Mouse (Mus musculus) gastrocnemius, postnatal 10 days (tissue): Measurements from ENCODE around the gene Arhgef2. TPM values are rescaled to one million over a fixed set of nuclear protein-coding genes. Genes with fewer than 3 reads are reported as not detected.
A peak's percentile ranks its signal among the peaks of the same experiment; 100 is the strongest.

Experiments
- DNase-seq: peaks from one replicate; pipeline ENCODE4 v3.0.0; 2021; ENCODE audit warnings: mixed read lengths
- total RNA-seq, 2 experiments: library from RNA; stranded (reverse); gene quantifications; 2 replicates each; pipeline ENCODE4 v1.2.3; 2021

Arhgef2 gene
- total RNA-seq, 2 experiments from 2014 or later, result 58.2 to 97.6 TPM

DNA sequence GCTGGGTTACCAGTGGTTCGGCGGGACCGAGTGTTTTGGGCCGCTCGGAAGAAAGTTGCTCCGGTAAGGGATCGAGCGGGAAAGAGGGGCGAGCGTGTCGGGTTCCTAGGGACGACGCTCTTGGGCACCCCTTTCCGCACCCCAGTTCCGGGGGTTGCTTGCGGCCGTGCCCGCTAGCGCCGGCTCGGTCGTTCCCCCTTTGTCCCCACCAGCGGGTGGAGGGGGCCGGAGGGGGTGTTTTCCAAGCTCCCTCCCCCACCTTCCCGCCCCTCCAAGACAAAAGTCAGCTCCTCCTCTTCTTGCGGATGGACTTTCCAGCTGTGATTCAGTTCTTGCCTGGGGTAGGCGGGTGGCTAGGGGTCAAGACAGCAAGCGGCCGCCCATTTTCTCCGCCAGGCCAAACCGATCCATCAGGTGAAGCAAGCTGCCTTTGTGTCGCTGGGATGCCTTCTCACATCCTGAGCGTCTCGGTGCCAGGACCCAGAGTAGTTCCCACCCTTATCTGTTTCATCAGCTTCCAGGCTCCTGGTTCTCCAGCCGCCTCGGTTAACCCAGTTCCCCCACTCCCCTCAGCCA is 15.9 kb downstream of the Arhgef2 start:
- peak; percentile 56 for DNase-seq

DNA sequence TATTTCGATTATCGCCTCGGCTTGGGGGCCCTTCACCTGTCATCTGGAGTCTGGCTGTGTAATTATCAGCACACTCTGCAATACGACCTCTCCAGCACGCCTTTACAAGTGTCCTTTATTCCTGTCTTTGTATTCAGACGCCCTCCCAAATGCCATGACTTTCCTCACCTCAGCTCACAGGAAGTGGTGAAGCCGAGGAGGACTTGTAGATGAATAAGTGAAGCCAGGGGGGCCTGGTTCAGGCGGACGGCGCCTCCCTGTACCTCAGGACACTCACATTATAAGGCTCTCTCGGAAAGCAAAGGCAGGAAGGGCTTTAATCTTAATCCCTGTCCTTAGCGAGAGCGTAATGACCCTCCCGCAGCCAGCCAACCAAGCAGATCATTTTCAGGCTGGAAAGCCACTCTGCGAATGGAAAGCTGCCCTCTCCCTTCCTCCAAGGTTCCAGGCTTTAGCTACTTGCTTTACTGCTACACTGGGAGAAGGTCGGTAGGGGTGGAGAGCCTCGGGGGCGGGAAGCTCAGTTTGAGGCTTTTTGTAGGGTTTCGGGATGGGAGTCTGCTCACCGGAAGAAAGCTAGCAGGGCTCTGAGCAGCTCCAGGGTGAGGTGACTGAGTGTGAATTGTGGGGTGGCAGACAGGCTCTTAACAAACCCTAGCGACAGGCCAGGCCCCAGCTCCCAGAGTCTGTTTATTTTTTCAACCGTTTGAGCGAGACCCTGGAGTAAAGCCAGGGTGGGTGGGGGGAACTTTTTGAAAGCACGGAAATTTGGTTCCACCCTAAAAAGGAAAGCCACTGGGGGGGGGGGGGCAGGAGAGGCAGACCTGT is 16.6 kb downstream of the Arhgef2 start:
- DNase-seq, result no peak

DNA sequence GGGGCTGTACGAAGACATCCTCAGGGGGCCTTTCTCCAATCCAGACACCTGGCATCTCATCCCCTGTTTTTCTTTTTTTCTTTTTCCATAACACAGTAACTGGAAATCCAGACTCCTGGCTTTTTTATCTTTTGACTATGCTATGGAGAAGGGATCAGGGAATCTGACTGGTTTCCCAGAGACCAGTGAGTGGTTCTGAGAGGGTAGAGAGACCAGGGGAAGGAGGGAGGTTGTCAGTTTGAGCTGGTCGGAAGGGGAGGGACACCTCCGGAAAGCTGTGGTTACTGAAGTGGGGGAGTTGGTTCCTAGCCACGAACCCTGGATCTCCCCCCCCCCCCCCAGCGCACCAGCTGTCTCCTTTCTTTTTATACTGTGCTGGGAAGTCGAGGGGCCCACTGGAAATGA is 17.2 kb downstream of the Arhgef2 start:
- no peak for DNase-seq

DNA sequence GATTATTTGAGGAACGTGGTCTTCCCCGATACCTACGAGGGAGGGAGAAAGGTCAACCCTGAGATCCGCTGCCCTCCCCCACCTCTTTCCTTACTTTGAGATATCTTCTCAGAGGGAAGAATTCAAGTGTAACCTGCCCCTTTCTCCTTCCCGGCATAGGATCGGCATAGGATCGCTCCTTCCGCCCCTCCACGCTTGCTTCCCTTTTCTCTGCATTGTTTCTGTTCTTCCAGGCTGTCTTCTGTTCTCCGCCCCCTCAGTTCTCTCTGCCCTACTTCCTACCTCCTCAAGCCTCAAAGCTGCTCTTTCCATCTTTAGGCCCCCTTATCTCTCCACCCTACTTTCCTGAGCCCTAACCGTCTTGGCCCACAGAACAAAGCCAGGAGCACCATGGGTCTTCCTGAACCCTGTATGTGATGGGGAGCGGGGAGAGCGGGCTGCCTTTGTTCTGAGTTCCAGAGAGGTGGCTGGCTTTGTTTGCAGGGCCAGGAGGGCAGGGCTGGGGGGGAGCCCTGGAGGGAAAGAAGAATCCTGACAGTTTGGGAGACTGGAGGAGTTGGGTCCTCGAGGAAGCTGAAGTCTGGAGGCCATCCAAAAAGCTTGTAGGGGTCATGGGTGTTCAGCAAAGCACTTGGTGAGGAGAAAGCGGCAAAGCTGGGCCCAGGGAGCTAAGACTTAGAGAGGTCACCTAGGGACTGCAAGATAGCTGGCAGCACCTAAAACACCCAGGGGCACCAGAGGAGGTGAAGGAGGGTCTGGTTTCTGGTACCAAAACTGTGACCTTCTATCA is 17.8 kb downstream of the Arhgef2 start:
- no peak for DNase-seq

DNA sequence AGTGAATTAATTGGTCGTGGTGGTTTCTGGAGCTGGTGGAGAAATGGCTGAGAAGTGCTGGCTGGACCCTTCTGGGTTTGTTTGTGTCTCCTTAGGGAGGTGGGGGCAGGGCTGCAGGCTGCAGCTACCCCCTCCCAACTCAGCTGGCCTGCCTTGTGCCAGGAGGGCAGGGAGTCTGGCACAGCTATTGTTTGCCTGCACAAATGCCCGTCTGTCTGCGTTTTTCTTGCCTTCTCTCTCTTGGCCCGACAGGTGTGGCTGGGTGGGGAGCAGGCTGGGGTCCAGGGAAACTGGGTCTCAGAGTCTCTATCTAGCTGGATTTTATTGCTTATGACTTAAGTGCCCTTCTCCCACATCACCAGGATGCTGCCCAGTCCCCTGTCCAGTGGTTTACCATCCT is 18.6 kb downstream of the Arhgef2 start:
- DNase-seq, result no peak

DNA sequence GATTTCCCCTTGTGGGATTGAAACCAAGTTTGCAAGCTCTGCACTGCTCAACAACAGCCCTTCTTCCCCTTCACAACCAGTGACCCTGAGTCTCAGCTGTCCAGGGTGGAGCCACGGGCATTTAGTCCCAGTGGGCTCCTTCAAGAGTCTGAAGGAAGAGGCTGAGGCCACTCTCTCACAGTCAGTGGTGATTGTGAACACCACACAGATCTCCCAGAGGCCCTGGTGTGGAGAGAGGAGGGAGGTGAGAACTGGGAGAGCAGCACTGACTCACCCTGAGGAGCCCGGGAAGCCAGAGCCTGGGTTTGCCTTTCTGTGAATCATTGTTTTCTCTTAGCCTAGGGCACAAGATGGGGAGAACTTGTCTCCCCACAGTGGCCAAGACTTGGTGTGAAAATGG is 19.2 kb downstream of the Arhgef2 start:
- no peak for DNase-seq

DNA sequence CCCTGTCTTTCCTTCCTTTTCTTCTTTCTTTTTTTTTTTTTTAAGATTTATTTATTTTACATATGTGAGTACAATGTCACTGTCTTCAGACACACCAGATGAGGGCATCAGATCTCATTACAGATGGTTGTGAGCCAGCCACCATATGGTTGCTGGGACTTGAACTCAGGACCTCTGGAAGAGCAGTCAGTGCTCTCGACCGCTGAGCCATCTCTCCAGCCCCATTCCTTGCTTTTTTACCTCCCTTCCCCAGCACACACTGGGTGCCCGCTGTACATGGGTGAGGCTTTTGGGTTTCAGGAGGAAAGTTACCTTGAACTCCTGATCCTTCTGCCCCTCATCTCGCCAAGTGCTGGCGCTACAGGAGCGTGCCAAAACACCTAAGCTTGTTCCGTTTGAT is 19.8 kb downstream of the Arhgef2 start:
- DNase-seq, result no peak

DNA sequence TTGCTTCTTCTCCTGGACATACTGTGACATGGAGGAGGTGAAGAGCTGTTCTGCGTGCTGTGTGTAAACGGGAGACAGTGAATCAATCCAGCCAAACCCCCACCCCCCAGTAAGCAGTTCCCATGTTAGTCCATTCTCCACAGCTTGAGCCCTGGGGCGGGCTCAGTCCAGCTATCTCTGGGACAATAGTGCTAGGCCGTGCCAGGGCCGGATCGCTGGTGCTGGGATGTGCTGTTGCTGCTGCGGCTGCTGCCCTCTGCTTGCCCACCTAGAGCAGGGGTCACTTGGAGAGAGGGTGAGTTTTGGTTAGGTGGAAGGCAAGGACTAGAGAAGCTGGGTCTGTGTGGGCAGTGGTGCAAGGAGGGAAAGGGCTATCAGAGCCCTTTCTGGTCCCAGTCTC is 20.6 kb downstream of the Arhgef2 start:
- no peak for DNase-seq

DNA sequence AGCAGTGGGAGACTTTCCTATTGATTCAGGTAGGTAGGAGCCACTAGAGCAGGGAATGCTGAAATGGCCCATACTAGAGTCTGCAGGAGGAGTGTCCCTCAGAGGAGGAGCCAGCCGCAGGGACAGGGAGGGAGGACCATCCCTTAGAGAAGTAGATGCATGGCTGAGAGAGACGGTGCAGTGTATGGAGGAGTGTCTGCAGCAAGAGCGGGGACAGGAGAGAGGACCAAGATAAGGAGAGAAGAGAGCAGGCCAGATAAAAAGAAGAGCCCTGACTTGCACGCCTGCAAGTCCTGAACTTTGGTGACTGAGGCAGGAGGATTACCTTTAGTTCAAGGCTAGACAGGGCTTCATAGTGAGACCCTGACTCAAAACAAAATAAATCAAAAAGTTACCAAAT is 21.3 kb downstream of the Arhgef2 start:
- no peak for DNase-seq

DNA sequence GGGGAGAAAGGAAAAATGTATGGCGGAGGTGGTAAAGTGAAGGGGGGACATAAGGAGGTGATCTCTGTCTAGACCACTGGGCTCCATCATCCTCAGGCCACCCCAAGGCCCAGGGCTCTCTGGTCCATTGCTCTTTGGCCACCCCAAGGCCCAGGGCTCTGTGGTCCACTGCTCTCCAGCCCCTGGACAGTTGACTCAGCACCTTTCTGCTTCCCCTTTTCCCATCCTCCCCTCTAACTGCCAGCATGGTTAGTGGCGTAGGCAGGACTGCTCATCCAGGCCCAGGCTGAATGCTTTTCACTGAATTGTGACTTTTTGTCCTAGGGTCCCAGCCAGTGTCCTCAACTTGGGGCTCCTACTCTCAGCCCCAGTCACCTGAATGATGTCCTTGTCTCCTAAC is 21.8 kb downstream of the Arhgef2 start:
- peak; percentile 3 for DNase-seq

DNA sequence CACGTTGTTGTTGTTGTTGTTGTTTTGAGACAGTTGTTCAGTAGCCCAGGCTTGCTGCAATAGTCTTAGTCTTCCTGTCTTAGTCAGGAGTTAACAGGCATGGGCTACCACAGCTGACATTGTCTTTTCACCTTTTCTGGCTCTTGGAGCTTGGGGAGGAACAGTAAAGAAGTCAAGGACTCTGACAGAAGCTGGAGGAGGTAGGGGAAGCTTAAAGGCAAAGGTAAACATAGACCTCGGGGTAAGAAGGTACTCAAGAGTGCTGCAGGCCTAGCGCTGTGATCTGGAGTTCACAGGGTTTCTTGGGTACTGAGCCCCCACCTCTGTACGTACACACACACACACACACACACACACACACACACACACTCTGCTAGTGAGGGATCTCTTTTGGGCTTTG is 23.0 kb downstream of the Arhgef2 start:
- no peak for DNase-seq

DNA sequence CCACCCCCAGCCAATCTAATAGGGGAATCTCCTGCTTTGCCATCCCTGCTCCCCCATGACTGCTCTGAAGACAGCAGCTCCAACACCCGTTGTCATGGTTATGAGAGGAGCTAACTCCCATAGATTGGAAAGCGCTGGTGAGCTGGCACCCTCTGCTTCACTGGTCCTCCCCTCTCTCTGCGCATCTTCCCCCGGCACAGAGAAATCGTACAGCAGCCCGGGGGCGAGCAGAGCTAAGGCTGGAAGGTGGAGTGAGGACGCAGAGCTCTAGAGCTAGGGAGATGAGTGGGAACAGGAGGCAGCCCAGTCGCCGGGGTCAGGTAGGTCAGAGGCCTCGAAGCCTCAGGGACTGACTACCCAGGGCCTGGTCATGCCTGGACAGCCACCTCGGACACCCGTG is 23.5 kb downstream of the Arhgef2 start:
- DNase-seq, result no peak

DNA sequence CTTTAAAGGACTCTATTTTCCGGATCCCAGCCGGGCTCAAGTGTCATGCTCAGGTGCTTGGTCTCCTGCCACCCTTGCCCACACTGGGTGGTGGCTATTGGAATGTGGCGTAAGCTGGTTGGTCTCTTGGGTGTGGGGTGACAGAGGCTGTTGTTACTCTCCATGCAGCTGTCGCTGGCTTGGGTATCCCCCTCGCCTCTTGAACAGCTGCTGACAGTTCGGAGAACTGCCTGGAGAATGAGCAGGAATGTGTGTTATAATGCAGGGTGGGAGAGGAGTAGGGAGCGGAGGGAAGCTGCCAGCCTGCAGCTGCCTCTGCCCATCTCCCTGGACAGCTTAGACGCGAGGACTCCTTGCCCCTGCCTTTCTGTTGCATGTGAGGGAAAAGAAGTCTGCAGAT is 24.3 kb downstream of the Arhgef2 start:
- peak; percentile 60 for DNase-seq

DNA sequence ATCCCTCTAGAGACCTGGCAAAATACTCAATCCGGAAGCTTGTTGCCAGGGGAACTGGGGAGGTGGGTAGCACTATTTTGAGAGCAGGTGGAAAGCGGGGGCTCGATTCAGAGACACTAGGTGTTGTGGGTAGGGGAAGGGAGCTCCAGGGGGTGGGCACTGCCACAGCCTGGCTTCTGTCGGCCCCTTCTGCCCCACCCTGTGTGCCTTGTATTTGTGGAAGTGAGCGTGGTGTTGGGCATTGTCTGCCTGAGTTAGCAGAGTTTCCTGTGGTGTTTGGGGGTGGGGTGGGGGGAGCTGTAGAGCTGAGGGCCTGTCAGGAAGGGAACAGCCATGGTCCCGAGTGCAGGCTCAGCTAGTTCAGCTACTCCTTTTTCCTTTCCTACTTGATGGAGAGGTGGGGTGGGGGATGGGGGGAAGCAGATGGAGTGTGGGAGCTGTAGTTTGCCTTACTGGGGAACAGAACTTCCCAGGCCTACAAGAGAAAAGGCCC is 25.1 kb downstream of the Arhgef2 start:
- no peak for DNase-seq

DNA sequence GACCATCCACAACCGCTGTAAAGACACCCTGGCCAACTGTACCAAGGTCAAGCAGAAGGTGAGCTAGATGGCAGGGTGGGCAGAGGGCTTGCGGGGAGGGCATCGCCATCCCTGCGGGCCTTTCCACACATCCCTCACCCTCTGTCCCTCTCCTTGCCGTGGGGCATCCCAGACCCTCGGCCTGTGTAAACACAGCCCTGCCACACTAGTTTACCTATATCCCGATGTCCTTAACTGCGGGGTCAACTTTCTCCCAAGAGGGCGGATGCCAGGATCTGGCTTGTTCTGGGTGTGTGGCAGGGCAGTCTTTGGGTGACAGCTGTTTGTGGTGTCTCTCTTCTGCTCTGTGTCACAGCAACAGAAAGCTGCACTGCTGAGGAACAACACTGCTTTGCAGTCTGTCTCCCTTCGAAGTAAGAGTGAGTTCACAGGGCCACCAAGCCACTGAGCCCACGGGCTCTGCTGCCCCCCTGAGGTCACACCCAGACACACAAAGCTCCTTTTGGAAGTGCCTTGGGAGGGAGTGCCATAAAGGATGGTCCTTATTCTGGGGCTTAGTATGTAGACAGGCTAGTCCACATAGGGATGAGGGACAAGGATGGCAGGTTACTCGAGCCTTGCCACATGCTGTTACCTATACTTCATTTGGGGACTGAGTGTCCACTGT is 26.3 kb downstream of the Arhgef2 start:
- DNase-seq, result no peak

DNA sequence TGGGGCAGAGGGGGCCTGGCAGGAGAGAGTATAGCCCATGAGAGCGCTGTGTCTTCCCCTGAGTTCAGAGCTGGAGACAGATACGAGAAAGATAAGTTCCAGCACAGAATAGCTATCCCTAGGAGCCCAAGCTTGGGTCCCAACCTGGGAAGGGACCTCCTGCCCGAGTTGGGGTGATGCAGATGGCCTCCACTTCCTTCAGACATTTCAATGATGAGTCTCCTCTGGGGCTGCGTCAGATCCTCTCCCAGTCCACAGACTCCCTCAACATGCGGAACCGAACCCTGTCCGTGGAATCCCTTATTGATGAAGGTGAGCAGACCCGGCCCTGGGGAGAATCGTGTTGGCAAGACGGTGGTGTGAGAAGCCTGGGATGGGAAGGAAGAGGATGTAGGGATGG is 27.3 kb downstream of the Arhgef2 start:
- DNase-seq, result no peak

DNA sequence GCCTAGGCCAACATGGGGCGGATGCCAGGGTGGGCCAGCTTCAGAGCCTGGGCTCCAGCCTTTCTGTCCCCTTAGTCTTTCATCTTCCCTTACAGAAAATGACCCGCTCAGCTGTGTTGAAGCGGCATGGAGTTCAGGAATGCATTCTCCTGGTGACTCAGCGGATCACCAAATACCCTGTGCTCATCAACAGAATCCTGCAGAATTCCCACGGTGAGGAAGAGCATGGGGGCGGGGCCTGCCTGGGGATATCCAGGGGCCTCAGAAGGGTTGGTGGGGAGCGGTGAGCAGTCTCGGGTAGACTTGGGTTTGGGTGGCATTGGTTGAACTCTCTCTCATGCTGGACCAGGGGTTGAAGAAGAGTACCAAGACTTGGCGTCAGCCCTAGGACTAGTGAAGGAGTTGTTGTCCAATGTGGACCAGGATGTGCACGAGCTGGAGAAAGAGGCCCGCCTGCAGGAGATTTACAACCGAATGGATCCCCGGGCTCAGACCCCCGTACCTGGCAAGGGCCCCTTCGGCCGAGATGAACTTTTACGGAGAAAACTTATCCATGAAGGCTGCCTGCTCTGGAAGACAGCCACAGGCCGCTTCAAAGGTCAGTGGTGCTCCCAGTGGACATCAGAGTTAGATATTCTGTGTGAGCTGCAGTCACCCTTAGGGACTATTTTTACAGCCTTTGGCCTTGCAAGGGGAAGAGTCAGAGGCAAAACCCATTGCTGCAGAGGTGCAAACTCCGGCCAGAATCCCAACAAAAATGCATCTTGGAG is 29.9 kb downstream of the Arhgef2 start:
- no peak for DNase-seq

DNA sequence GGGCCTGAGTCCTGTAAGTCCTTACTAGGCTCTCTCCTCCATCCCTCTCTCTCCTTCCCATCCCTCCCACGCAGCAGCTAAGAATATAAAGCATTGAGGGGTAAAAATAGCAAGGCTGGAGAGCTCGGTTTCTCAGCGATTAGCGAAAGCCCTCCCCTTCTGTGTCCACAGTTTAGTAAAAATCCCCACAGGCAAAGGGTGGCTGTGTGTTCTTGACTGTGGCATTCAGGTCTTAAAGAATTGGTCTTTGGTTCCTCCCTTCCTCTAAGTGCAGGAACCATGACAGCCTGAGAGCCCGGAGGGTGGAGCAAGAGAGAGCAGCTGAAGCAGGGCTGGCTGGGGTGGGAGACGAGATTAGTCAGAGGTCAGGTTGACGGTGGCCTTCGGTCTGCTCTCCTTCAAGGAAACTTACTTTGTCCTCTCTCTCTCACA is 30.8 kb downstream of the Arhgef2 start:
- no peak for DNase-seq

DNA sequence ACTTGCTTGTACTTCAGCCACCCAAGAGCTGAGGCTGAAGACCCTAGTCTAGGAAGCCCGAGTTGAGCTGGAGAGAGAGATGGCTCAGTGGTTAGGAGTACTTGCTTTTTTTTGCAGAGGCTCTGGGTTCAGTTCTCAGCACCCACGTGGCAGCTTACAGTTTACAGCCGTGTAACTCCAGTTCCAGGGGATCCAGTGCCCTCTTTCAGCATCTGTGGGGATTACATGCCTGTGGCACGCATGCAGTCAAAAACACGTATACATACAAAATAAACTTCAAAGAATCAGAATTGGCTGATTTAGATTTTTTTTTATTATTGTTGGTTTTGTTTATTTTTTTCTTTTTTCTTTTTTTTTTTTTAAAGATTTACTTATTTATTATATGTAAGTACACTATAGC is 31.4 kb downstream of the Arhgef2 start:
- no peak for DNase-seq

DNA sequence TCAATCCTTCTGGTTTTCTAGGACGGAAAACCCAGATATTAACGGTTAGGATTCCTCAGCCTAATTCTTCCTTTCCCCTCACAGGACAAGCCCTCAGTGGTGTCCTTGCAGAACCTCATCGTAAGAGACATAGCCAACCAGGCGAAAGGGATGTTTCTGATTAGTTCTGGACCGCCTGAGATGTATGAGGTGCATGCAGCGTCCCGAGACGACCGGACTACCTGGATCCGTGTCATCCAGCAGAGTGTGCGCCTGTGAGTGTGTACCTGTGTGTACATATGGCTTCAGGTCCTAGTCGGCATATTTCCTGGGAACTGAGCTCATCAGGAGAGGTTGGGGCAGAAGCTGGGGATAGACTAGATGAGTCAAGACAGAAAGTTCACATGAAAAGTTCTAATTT is 33.5 kb downstream of the Arhgef2 start:
- no peak for DNase-seq

DNA sequence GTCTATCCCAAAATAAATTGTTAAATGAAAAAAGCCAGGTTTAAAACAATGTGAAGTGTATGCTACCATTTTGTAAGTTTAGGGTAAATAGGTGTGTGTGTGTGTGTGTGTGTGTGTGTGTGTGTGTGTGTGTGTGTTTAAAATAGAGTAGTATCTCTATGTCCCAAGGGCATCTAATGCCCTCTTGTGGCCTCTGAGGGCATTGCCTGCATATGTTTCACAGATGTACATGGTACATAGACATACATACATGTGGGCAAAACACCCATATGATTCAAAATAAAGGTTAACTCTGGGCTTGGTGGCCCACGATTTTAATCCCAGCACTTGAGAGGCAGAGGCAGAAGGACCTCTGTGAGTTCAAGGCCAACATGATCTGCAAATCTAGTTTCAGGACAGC is 34.9 kb downstream of the Arhgef2 start:
- no peak for DNase-seq

DNA sequence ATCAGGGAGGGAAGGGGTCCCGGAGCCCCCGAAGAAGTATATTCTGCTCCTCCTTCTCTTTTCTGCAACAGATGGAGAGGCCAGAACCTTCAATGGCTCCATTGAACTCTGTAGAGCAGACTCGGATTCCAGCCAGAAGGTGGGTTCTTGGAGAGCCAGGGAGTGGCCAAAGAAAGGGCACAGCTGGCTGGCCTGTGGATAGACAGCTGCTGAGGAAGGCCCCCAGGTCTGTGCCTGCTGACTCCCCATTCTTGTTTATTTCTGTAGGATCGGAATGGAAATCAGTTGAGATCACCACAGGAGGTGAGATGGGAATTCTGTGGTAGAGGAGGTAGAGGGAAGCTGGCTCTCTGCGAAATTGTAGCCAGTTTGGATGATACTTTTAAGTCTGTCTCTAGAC is 37.3 kb downstream of the Arhgef2 start:
- DNase-seq, result no peak
